Mouse (Mus musculus): Measurements from ENCODE around the gene Neurog2.
A peak's percentile ranks its signal among the peaks of the same experiment; 100 is the strongest.

Gene Neurog2

DNA sequence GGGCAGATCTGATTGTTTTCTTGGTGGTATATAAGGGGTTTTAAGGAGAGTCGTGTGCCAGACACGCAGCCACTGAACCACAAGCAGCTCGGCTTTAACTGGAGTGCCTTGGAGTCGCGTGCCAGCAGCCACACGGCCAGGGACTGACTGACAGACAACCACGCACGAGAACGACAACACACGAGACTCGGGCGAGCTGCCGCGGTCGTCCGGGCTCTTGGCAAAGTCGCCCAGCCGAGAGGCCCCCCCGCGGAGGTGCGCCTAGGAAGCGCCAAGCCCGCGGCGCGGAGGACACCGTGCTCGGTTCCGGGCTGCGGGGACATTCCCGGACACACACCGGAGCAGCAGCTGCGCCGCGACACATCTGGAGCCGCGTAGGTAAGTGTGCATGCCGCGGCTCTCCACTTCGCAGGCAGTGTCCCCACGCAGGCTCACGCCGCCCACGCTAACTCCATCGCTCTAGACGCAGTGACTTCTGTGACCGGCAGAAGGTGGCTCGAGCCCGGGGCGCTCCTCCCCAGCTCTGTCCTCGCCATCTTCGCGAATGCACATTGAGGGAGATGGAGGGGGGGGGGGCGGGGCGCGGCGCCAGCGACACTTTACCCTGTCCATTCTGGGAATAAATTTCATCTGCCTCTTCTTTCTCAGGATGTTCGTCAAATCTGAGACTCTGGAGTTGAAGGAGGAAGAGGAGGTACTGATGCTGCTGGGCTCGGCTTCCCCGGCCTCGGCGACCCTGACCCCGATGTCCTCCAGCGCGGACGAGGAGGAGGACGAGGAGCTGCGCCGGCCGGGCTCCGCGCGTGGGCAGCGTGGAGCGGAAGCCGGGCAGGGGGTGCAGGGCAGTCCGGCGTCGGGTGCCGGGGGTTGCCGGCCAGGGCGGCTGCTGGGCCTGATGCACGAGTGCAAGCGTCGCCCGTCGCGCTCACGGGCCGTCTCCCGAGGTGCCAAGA lies at the start of gene Neurog2:
Gene Neurog2 (plus strand): TSS at position 56 of the 953 bp plus-strand sequence.
- DNase-seq (ENCODE audit: low spot score): no peak

DNA sequence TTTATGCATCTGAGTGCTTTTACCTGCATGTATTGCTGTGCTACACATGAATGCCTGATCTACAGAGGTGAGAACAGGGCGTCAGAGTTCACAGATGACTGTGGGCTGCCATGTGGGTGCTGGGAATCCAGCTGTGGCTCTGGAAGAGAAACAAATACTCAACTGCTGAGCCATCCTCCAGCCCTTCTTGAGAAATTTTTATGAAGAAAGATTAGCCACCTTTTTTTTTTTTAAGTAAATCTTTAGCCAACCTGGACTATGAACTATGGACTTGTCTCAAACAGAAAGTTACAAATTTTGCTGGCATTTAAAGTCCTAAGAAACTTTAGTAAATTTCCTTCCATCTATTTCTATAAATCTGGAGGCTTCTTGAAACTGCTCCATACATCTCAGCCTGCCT lies 35.8 kb upstream of the Neurog2 start:
- DNase-seq (ENCODE audit: low spot score): no peak

DNA sequence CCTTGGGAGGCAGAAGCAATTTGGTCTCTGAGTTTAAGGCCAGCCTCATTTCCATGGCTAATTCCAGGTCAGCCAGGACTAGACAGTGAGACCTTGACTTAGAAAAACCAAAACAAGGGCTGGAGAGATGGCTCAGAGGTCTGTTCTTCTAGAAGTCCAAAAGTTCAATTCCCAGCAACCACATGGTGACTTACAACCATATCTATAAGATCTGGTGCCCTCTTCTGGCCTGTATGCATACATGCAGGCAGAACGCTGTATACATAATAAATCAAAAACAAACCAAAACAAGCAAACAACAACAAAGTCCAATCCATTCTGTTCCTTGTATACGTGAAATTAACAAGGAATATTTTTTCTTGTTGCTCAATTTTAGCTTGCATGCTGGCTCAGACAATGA lies 24.8 kb upstream of the Neurog2 start:
- DNase-seq (ENCODE audit: low spot score): no peak

DNA sequence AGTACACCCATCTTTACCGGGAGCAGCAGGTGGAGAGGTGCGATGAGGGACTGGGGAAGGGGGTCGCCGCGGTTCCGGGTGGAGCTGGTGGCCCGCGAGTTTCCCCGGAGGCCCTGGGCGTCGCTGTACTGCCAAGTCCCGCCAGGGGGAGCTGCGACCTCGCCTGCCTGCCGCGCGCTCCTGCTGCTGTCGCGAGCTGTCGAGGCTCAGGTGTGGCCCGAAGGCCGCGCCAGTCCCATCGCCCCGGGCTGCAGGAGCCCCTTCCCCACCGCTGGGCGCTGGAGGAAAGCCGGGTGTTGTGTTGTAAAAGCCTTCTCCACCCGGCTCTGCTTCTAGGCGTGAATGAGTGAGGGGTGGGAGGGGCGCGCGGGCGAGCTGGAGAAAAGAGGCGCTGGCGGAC lies 7.6 kb upstream of the Neurog2 start:
- DNase-seq (ENCODE audit: low spot score): peak; percentile 75

DNA sequence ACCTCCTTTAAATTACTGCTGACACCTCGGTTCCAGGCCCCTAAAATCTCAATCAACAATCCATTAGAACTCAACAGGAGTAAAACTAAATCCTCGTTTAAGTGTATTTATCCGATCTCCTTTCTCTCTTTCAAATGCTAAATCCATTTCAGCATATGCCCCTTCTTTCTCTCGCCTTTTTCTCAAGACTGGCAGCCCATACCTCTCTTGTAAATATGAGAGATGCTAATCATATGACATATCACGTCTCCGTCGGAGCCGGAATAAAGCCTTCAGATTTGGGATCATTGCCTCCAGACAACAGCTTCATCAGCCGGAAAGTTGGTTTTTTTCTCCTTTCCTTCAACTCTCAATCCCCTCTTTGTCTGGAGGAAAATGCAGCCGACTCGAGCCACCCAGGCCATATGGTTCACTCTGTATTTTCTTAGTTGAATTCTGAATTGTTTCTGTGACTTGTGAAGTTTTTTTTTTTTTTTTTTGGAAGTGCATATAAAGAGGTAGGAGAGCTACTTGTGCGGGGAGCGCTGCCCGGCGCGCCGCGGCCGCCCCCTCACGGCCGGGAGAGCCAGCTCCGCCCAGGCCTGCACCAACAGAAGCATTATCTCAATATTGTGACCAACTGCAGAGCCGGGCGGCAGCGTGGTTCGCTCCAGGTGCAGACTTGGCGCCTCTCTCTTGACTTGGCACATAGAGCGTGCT lies 7.1 kb upstream of the Neurog2 start:
- DNase-seq (ENCODE audit: low spot score): no peak

DNA sequence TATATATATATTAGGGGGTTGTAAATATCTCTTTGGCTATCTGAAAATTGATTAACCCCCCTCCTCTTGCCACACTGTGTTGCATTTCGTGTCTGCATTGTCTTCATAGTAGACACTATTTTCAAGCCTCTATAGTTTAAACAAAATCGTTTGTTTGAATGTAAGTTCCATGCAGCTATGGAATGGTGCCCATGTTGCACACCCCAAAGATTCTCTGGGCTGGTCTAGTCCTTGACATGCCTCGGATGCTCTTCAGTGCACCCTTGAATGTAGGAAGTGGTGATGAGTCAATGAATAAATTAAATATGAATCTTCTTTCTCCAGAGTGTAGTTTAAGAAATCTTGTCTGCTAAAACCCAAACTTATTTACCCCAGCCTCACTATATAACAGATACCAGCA lies 6.4 kb upstream of the Neurog2 start:
- DNase-seq (ENCODE audit: low spot score): no peak

DNA sequence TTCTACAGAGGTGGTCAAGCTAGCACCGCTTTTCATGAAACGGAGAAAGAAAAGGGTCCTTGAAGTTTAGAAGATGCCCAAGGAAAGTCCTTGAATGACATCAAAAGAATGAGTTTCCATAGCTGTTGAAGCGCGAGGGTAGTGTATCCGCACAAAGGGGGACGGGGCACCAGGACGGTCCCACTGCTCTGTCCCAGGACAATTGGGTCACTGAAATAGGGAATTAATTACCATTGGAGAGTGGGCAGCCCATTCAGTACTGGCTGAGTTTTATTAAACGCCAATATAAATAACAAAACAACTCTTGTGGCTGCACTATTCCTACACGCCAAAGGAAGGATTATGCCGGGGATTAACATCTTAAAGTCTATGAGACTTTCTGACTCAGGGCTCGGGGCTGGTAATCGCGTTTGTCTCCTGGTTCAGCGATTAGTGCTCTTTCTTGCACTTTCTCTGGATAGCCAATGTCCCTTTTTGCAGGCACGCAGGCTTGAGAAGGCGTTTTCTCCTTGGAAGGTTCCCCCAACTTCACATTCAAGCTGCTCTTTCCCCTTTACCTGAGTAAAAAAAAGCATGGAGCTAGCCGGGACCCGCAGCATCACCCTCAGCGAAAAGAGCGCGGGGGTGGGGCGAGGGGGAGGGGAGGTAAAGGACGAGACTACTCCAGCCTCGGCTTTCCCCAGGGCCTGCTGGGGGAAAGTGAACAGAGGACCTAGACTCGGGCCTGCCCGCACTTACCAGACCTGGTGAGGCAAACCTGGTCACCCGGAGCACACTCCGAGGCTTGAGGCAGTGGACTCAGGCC lies 5.6 kb upstream of the Neurog2 start:
- no peak for DNase-seq (ENCODE audit: low spot score)

DNA sequence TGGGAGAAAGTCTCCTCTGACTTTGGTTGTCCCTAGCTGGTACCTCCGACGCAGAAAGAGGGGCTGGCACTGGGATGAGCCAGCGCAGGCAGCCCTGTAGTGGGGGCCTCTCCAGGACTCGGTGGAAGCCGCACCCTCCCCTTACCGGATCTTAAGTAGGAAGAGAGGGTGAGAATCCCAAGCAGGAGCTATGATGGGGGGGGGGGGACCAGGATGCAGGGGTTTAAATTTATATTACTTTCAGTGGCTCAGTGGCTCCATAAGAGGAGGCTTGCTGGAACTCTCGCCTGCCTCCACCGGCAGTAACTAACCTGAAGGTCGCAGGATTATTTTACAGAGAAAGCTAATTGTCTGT lies 5.0 kb upstream of the Neurog2 start:
- no peak for DNase-seq (ENCODE audit: low spot score)

DNA sequence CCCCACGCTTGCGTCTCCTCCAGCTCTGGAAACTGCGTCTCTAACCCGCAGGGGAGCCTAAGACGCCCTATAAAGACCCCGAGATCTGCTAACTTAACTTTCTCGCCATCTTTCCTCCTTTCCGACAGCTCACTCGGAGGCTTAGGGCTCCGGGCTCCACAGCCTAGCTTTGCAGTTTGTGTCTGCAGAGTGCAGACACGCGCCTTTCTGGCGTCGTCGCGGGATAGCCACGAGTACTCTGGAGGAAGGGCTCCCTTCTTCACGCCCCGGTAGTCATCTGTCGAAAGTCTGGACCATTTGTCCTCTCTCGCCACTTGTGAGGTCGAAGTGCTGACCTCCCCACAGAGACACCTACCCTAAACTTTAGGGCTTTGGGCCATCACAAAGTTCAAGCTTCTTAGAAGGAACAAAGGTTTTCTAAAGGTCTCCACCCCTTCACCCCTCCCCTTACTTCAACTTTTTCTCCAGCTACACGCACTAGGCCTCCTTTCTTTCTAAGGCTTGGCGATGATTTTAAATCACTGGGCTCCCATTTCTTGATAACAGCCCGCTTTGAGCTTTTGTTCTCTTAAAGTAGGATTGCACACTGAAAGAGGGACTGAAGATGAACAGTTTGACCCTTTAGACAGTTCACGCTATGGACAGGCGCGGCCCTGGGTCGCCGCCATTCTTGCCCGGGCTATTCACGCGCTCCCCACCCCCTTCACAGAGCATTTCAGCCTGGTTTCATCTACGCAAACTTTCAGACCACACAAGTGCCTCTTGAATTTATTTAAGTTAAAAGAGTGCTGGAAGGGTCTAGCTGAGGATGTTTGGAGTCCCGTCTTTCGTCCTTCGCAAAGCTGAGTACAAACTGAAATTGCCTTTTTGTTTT lies 4.4 kb upstream of the Neurog2 start:
- DNase-seq (ENCODE audit: low spot score): no peak

DNA sequence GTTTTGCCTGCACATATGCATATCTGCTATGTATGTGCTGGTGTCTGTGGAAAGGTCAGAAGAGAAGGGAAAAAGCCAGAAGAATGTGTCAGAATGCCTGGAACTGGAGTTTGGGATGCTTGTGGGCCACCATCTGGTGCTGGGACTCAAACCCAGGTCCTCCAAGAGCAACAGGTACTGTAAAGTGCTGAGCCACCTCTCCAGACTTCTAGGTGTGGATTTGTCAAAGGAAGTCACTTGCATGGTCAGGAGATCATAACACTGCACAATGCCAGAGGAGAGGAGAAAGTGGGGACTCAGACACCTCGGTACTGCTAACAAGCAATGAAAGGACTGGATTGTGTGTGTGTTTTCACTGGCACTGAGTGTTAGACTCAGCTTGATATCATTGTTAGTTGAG lies 2.7 kb upstream of the Neurog2 start:
- DNase-seq (ENCODE audit: low spot score): no peak

DNA sequence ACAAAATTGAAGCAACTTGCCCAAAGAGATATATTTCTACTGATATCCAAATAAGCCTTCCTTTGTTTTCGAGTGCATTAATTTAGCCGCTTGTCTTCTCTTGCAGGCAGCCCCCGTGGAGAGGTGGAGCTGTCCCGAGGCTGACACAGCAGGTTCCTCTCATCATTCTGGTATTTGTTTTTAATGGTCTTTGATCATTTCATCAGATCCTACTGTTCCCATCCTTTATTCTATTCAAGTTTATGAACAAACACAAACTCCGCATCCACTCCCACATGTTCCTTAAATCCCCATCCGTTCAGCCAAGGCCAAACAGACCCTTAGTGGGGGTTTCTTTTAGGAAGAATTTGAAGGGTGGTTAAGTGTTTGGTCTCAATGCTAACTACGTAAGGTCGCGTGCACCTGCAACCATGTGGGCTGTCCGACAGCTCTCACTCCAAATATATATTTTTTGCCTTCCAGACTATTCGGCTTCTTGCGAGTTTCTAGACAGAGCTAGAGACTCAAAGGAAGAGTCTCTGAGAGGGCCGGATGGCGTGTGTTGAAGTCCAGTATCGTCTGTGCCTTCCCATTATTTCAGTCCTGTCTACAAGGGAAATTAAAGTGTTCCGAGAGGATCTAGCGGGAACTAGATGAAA lies 2.1 kb upstream of the Neurog2 start:
- DNase-seq (ENCODE audit: low spot score): no peak

DNA sequence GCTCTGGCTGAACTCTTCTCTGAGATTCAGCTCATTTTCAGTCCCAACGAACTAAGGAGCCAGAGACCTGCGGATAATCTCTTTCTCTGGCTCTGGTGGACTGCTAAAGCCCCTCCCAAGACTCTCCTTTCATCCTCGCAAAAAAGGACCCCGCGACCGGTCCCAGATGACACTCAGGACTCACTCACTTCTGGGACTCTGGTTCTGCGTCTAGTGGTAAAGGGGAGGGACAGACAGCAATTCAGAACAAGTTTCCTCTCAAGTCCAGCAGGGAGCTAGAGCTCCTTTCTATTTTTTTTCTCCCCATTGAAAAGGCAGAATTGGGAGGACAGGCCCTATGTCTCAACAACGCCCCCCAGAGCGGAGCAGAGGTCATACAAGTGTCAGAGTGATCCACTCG lies 1.4 kb upstream of the Neurog2 start:
- DNase-seq (ENCODE audit: low spot score): no peak

DNA sequence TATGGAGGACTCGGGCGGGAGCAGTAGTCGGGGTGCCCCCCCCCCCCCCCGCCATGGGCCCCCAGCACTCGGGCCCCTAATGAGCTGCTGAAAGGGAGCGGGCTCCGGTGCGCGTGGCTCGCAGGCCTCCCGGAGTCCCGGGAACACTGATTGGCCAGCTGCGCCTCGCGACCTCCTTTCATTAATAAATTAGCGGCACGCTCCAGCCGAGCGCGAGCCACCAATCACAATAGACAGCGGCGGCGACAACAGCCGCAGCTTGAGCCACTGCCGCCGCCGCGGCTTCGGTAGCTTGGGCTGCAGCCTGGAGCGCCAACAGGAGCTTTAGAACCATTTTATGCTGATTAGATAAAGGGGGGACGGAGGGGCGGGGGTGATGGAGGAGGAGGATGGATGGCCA lies 404 bp upstream of the Neurog2 start:
- no peak for DNase-seq (ENCODE audit: low spot score)

DNA sequence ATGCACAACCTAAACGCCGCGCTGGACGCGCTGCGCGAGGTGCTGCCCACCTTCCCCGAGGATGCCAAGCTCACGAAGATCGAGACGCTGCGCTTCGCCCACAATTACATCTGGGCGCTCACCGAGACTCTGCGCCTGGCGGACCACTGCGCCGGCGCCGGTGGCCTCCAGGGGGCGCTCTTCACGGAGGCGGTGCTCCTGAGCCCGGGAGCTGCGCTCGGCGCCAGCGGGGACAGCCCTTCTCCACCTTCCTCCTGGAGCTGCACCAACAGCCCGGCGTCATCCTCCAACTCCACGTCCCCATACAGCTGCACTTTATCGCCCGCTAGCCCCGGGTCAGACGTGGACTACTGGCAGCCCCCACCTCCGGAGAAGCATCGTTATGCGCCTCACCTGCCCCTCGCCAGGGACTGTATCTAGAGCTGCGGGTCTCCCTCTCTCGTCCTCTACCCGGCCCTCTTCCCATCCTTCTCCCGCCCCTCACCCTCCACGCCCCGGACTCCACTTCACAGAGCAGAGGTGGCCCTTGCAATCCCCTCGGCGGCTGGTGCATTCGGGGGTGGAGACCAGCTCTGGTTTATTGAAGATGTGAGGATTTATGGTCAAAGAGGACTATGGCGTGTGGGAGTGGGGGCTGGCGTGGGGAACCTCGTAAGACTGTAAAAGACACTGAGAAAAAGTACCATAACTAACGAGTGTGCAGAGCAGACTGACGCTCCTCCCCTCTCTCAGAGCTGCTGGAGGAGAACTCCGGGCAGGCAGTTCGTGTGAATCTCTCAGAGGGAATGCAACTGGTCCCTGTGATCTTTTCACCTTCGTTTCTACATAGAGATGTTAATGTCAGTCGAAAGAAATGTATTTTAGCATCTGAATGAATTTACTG lies 1.4 kb downstream of the Neurog2 start:
- DNase-seq (ENCODE audit: low spot score): peak; percentile 86

DNA sequence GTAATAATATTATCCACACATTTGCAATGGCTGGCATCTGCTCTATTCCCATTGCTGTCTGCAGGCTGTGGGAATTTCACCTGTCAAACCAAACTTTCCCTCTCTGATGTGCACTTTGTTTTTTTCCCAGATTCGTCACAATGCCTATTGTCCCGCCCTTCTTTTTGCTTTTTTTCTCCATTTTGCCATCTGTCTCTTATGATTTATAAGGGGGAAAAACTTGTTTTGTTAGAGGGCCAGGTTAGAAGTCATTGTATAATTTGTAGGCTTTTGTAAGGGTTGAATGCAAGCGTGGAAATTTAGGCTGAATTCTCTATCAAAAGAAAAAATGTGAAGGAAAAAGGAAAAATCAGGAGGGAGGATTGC lies 2.0 kb downstream of the Neurog2 start:
- no peak for DNase-seq (ENCODE audit: low spot score)

DNA sequence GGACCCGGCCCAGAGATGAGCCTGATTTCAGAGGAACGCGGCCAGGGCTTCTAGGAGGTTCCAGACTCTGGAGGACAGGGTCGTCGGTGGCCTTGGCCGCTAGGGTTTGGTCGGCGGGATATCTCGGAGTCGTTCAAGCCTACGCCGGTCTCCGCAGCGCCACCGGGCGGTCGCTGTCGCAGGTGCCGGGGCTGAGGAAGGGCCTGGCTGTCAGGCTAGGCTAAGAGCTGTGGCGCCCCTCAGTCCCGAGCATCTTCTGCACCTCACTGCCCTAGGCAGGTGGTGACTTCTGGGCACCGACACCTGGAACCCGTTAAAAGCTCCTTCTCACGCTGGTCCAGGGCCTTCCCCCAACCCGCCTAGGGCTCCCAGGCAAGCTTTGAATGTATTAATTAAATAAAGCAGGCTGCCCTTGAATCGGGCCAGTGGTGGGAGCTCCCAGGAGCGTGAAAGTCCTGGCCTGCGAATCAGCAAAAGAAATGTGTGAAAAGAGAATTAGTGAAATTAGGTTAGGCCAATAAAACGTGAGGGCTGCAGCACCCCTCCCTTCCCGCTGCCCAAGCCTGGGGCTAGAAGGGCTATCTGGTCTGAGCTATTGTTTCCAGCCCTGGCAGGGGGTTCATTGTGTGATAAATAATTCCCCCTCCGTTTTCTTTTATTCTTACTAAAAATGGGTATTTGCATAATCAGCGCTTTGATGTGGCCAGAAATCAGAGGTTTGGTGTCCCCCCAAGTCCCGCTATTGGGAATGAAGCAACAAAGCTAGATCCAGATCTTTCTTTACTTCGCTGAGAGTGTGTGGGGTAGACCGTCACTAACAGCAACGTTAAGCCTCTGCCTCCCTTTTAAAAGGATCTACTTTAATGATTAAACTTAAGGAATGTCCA lies 7.2 kb downstream of the Neurog2 start:
- no peak for DNase-seq (ENCODE audit: low spot score)

DNA sequence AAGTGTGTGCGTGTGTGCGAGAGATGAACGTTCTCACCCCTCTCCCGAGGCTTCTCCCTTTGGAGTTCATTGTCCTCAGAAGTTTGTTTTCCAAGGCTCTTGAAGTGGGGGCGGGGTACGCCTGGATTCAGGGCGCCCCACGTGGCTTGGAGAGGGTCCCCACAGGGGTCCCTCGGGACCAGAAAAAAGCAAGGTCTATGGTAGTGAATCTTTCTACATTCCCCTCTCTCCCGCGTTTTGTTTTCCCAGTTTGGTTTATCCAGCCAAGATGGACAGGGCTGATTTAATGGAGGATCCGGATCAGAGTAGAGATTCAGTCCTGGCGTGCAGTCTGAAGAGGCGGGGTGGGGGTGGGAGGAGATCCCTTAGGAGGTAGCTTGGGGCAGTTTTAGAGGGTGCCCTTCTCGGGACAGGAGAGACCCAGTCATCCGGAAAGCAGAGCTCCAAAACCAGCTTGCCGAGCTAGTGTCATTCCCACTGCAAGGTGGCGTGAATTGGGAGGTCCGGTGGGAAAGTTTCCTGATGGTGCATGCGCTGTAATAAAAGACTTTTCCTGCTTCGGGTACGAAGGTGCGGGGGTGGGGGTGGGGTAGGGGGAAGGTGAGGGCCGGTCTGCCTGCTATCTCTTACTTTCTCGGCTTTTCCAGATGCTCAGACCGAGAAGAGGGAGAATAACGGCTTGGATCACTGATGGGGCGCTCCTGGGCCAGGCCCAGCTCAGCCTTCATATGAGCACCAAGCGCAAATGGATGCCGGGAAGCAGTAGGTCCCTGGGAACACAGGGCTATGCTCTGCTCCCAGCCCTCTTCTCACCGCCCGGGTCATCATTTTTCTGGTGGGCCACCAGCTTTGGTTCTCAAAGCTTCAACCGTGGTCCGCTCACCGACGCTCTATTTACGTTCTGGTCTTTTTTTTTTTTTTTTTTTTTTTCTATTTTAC lies 8.1 kb downstream of the Neurog2 start:
- DNase-seq (ENCODE audit: low spot score): no peak

DNA sequence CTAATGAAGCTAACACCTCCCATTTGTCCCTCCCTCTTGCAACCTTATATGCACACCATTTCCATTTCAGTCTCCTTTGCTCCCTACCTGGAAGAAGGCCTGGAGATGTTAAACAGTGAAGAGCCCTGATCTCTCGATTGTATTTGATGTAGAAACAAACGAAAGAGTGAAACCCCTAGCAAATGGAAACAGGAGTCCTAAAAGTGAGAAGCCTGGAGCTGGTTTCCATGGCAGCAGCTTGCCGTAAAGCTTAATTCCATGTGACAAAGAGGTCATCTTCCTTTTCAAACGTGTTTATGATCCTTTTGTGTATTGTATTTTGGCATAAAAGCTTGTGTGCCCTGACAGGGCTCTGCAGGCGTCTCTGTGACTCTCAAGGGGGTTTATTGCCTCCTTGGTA lies 9.3 kb downstream of the Neurog2 start:
- no peak for DNase-seq (ENCODE audit: low spot score)

Measured in urinary bladder, postnatal 25 days (tissue).